Mouse (Mus musculus): ENCODE results near the gene Aicda. TPM values are rescaled to one million over a fixed set of nuclear protein-coding genes. Genes with fewer than 3 reads are reported as not detected.

The Aicda gene
- polyA plus RNA-seq, 1 experiment from 2014 or later: not detected

DNA sequence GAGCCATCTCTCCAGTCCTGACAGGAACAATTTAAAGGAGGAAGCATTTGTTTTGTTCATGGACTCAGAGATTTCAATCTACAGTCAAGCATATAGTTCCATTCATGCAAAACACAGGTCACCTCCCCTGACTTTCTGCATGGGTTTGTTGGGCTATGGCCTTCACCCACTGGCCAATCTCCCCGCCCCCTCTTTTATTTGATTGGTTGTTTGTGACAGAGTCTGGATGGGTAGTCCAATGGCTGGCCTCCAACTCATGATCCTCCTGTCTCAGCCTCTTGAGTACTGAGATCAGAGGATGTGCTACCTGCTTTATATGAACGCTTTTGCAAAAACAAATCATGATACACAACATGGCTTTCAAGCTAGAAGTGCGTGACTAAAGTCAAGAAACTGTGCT, 23.4 kb downstream of the Aicda start:
- Histone ChIP-seq H3K27me3 (ENCODE audit: insufficient read depth, low read length) (no peaks in the 10 kb centered on the region), H3K4me3 (replicated peaks; ENCODE audit: low read depth, low read length) (no peak overlapping the region), H3K4me2 (ENCODE audit: low read length) (no peak overlapping the region), H3K36me3 (ENCODE audit: insufficient read depth, low read length) (no peaks in the 10 kb centered on the region), H3K4me1 (replicated peaks; ENCODE audit: insufficient read depth, low read length) (no peaks in the 10 kb centered on the region), H3K9me3 (replicated peaks; ENCODE audit: low read length) (no peaks in the 10 kb centered on the region), H3K27ac (no peak overlapping the region), H3K9ac (ENCODE audit: low read depth, low read length) (no peak overlapping the region)
- no peak for DNase-seq (ENCODE audit: low spot score)
- TF ChIP-seq CTCF (IDR thresholded peaks at IDR 0.05; ENCODE audit: low read depth): no peak
- ATAC-seq (replicated peaks; ENCODE audit: low FRiP score, low read depth): no peak
- WGBS: 88% methylated on average over 3 of the region's 3 CpGs

GRCm38 (mm10) chr6:122579086-122579485, 25.5 kb downstream of the Aicda start:
- Histone ChIP-seq H3K9ac (ENCODE audit: low read depth, low read length) (no peak overlapping the region), H3K27ac (no peak overlapping the region), H3K4me2 (ENCODE audit: low read length) (no peak overlapping the region), H3K4me3 (replicated peaks; ENCODE audit: low read depth, low read length) (no peak overlapping the region), H3K36me3 (ENCODE audit: insufficient read depth, low read length) (no peaks in the 10 kb centered on the region), H3K4me1 (replicated peaks; ENCODE audit: insufficient read depth, low read length) (no peaks in the 10 kb centered on the region), H3K27me3 (ENCODE audit: insufficient read depth, low read length) (no peaks in the 10 kb centered on the region), H3K9me3 (replicated peaks; ENCODE audit: low read length) (no peaks in the 10 kb centered on the region)
- no peak for ATAC-seq (replicated peaks; ENCODE audit: low FRiP score, low read depth)
- 77% methylated on average over 1 of the region's 1 CpGs for WGBS
- no peak for DNase-seq (ENCODE audit: low spot score)
- no peak for TF ChIP-seq CTCF (IDR thresholded peaks at IDR 0.05; ENCODE audit: low read depth)

DNA sequence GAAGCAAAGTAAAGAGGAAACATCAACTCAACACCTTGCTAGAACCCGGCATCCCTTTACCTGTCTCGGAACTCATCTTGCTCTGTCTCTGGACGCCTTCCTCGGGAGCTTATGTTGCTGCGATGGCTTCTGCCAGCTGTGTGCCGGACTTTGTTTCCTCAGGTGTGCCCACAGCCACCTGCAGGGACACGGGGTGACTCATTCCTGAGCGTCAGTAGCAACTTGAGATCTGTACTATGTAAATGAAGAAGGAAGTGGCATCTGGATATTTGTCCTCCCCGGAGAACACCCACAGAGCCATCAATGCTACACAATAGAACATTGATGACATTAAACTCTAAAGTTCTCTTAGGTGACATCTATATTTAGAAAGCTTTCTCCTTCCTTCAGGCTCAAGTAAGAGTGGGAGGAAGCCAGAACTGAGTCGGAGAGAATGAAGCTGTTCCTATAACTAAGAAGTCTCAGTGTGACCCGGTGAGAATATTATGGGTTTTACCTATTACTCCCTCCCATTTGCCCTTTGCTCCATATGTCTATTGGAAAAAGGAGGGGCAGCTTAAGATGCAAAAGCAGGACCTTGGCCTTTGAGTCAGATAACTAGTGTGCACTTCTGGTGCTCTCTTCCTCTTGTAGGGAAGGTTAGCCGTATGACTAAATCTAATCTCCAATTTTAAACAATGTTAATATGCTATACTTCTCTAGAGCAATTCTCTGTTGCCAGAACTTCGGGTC, 37.6 kb downstream of the Aicda start:
- WGBS: 83% methylated on average over 13 of the region's 13 CpGs
- no peak for TF ChIP-seq CTCF (IDR thresholded peaks at IDR 0.05; ENCODE audit: low read depth)
- Histone ChIP-seq H3K9me3 (replicated peaks; ENCODE audit: low read length) (no peaks in the 10 kb centered on the region), H3K4me1 (replicated peaks; ENCODE audit: insufficient read depth, low read length) (no peaks in the 10 kb centered on the region), H3K4me3 (replicated peaks; ENCODE audit: low read depth, low read length) (no peak overlapping the region), H3K27ac (no peak overlapping the region), H3K27me3 (ENCODE audit: insufficient read depth, low read length) (no peaks in the 10 kb centered on the region), H3K4me2 (ENCODE audit: low read length) (no peak overlapping the region), H3K9ac (ENCODE audit: low read depth, low read length) (no peak overlapping the region), H3K36me3 (ENCODE audit: insufficient read depth, low read length) (no peaks in the 10 kb centered on the region)
- ATAC-seq (replicated peaks; ENCODE audit: low FRiP score, low read depth): no peak
- DNase-seq (ENCODE audit: low spot score): no peak

DNA sequence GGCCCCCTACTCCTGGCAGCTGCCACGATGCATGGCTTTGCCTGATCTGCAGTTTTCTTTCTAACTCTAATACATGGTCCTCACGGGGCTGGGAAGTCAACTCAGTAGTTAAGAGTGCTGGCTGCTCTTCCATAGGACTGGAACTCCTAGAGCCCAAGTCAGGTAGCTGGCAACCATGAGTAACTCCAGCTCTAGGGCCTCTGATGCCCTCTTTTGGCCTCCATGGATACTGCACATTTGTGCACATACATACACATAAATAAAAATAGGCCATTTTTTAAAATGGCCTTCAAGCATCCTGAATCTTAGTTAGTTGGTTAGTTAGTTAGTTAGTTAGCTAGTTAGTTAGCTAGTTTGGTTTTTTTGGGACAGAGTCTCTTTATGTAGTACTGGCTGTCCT, 39.3 kb downstream of the Aicda start:
- 84% methylated on average over 2 of the region's 2 CpGs for WGBS
- TF ChIP-seq CTCF (IDR thresholded peaks at IDR 0.05; ENCODE audit: low read depth): no peak
- Histone ChIP-seq H3K4me3 (replicated peaks; ENCODE audit: low read depth, low read length) (no peak overlapping the region), H3K9me3 (replicated peaks; ENCODE audit: low read length) (no peaks in the 10 kb centered on the region), H3K27me3 (ENCODE audit: insufficient read depth, low read length) (no peaks in the 10 kb centered on the region), H3K36me3 (ENCODE audit: insufficient read depth, low read length) (no peaks in the 10 kb centered on the region), H3K27ac (no peak overlapping the region), H3K4me1 (replicated peaks; ENCODE audit: insufficient read depth, low read length) (no peaks in the 10 kb centered on the region), H3K9ac (ENCODE audit: low read depth, low read length) (no peak overlapping the region), H3K4me2 (ENCODE audit: low read length) (no peak overlapping the region)
- ATAC-seq (replicated peaks; ENCODE audit: low FRiP score, low read depth) (no peak), DNase-seq (ENCODE audit: low spot score) (no peak)

DNA sequence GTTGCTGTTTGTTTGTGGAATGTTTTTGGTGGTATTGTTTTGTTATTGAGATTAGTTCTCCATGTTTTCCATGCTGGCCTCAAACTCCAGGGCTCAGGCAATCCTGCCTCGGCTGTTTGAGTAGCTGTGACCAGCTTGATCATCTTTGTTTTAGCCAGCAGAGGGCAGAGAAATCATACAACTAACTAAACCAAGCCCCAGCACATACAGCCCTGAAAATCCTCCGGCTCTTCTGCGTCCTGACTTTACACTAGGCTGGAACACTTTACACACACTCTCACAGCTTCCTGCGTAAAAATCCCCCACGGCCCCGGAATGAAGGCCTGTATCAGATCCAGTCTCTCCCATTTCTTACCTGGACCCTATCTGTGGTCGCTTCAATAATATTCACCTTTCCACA, 42.0 kb downstream of the Aicda start:
- no peak overlapping the region for H3K4me2 ChIP-seq (ENCODE audit: low read length)
- no peak for ATAC-seq (replicated peaks; ENCODE audit: low FRiP score, low read depth)
- TF ChIP-seq CTCF (IDR thresholded peaks at IDR 0.05; ENCODE audit: low read depth): peak; percentile 65

GRCm38 (mm10) chr6:122596608-122597007, 43.0 kb downstream of the Aicda start:
- Histone ChIP-seq H3K4me1 (replicated peaks; ENCODE audit: insufficient read depth, low read length) (no peaks in the 10 kb centered on the region), H3K27ac (no peak overlapping the region), H3K36me3 (ENCODE audit: insufficient read depth, low read length) (no peaks in the 10 kb centered on the region), H3K9me3 (replicated peaks; ENCODE audit: low read length) (no peaks in the 10 kb centered on the region), H3K9ac (ENCODE audit: low read depth, low read length) (no peak overlapping the region), H3K4me3 (replicated peaks; ENCODE audit: low read depth, low read length) (no peak overlapping the region), H3K4me2 (ENCODE audit: low read length) (no peak overlapping the region), H3K27me3 (ENCODE audit: insufficient read depth, low read length) (no peaks in the 10 kb centered on the region)
- ATAC-seq (replicated peaks; ENCODE audit: low FRiP score, low read depth): no peak
- no peak for DNase-seq (ENCODE audit: low spot score)
- WGBS: 80% methylated on average over 7 of the region's 7 CpGs
- TF ChIP-seq CTCF (IDR thresholded peaks at IDR 0.05; ENCODE audit: low read depth): no peak

More for the DNA sequence above, 42.0 kb downstream of the Aicda start:
- Histone ChIP-seq H3K4me1 (replicated peaks; ENCODE audit: insufficient read depth, low read length) (no peaks in the 10 kb centered on the region), H3K36me3 (ENCODE audit: insufficient read depth, low read length) (no peaks in the 10 kb centered on the region), H3K4me3 (replicated peaks; ENCODE audit: low read depth, low read length) (no peak overlapping the region), H3K27ac (no peak overlapping the region), H3K27me3 (ENCODE audit: insufficient read depth, low read length) (no peaks in the 10 kb centered on the region), H3K9me3 (replicated peaks; ENCODE audit: low read length) (no peaks in the 10 kb centered on the region), H3K9ac (ENCODE audit: low read depth, low read length) (no peak overlapping the region)
- 33% methylated on average over 7 of the region's 7 CpGs for WGBS
- DNase-seq (ENCODE audit: low spot score): peak; percentile 76

- 95% methylated on average over 4 of the region's 4 CpGs for WGBS
- no peak overlapping the region for H3K9ac ChIP-seq (ENCODE audit: low read depth, low read length)
- no peak overlapping the region for H3K4me3 ChIP-seq (replicated peaks; ENCODE audit: low read depth, low read length)
- H3K36me3 ChIP-seq (ENCODE audit: insufficient read depth, low read length): no peaks in the 10 kb centered on the region
- H3K27me3 ChIP-seq (ENCODE audit: insufficient read depth, low read length): no peaks in the 10 kb centered on the region
- H3K9me3 ChIP-seq (replicated peaks; ENCODE audit: low read length): no peaks in the 10 kb centered on the region
- TF ChIP-seq CTCF (IDR thresholded peaks at IDR 0.05; ENCODE audit: low read depth): no peak
- ATAC-seq (replicated peaks; ENCODE audit: low FRiP score, low read depth): no peak
- no peak overlapping the region for H3K27ac ChIP-seq
- no peaks in the 10 kb centered on the region for H3K4me1 ChIP-seq (replicated peaks; ENCODE audit: insufficient read depth, low read length)
- DNase-seq (ENCODE audit: low spot score): no peak
- no peak overlapping the region for H3K4me2 ChIP-seq (ENCODE audit: low read length)
Observed at GRCm38 (mm10) chr6:122598014-122598413, 44.4 kb downstream of the Aicda start.
